Mouse (Mus musculus): ENCODE measurements around the gene Hivep3. TPM values are rescaled to one million over a fixed set of nuclear protein-coding genes. Genes with fewer than 3 reads are reported as not detected.

Hivep3 gene
- total and polyA plus RNA-seq, 3 experiments = 14.4 to 32.3 (median 21.2) TPM

DNA sequence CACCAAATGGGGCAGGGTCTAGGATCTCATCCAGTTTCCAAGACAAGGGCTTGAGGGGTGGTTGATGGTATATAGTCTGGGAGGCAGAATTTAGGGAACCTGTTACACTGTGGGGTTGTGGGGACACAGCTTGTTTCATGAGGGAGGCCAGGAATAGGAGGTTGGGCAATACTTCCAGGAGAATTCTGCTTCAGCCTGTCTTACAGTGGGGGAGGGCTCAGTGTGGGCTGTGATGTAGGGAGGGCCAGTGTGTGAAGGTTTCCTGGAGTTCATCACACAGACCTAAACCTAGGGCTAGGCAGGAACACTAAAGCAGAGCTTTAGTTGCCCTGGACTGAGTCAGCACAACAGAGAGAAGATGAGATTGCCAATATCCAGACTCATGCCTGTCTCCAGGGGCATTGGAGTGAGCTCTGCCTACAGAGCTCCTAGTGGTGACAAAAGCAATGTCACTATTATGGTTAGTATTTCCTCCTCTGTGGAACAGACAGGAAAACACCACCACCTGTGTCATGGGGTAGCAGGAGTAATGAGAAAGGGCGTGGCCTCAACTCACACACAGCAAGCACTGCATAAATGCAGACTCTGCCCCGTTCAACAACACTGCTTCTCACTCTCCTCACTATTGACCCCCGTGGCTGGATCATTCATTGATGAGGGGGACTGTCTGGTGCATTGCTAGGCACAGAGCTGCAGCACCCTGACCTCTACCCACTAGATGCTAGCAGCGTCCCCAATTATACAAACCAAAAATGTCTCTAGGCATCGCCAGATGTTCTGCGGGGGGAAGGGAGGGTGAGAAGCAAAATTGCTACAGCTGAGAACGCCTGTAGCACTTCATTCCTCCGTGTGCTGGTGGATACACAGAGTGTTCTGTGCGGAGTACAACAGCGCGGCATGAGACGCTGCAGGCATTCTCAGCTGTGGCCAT lies 213.9 kb downstream of the Hivep3 start:
- Histone ChIP-seq H3K4me1 (ENCODE audit: control insufficient read depth in 1 of 2, insufficient read depth in 2 of 2) (peaks cover 24 to 46% of the 10 kb centered on the region in 2 experiments), H3K9ac (ENCODE audit: insufficient read depth, low read depth) (no peak overlapping the region), H3K27me3 (replicated peaks) (no peaks in the 10 kb centered on the region), H3K27ac (ENCODE audit: insufficient read depth, low read depth) (peak overlapping the region; percentile 12; the same call in 1 of the 2 replicates), H3K36me3 (replicated peaks in 1 of 2; ENCODE audit: control insufficient read depth in 1 of 2, insufficient read depth in 1 of 2, low read length in 1 of 2) (no peaks in the 10 kb centered on the region), H3K9me3 (replicated peaks; ENCODE audit: low read length) (peaks cover 19% of the 10 kb centered on the region), H3K79me2 (replicated peaks; ENCODE audit: control insufficient read depth, extremely low read depth, insufficient read depth, poor library complexity, severe bottlenecking) (no peaks in the 10 kb centered on the region), H3K4me3 (replicated peaks in 1 of 3; ENCODE audit: low read depth in 2 of 3, low read length in 2 of 3, poor library complexity in 1 of 3) (no peak overlapping the region), H3K4me2 (ENCODE audit: insufficient read depth, low read depth, poor library complexity, severe bottlenecking) (peak overlapping the region; percentile 27)
- DNase-seq (ENCODE audit: extremely low read depth) = peak; percentile 79
- dilution Hi-C loops (cut with MboI; ENCODE audit: extremely low pct_ligation_motif_present, extremely low pct_unique_long_range_greater_than_20kb, low sequenced_read_pairs) (no loop called here), in situ Hi-C loops (cut with MboI; ENCODE audit: low pct_ligation_motif_present, low pct_unique_long_range_greater_than_20kb, low sequenced_read_pairs) (no loop called here)
- TF ChIP-seq POLR2AphosphoS2 (IDR thresholded peaks at IDR 0.05; ENCODE audit: low read depth, low read length) (no peak), SMC3 (IDR thresholded peaks at IDR 0.05; ENCODE audit: low read depth, low read length) (peak; percentile 13; the same call in 1 of the 2 replicates), KAT2A (IDR thresholded peaks at IDR 0.05; ENCODE audit: insufficient replicate concordance, low read length) (no peak), CTCF (conservative IDR thresholded peaks at IDR 0.05 in 1 of 2, IDR thresholded peaks at IDR 0.05 in 1 of 2; ENCODE audit: low read depth in 2 of 2, low read length in 2 of 2) (peak; percentile 46 to 50), EP300 (IDR thresholded peaks at IDR 0.05; ENCODE audit: low read length) (no peak), ETS1 (conservative IDR thresholded peaks at IDR 0.05; ENCODE audit: low read depth, low read length) (peak; percentile 18; the same call in 1 of the 2 replicates), E2F4 (IDR thresholded peaks at IDR 0.05; ENCODE audit: insufficient replicate concordance, low read depth, low read length) (no peak), IRF4 (IDR thresholded peaks at IDR 0.05; ENCODE audit: low read depth, low read length) (0 out of 2 replicates have a peak, but pooled peaks have one; percentile 9), MAZ (IDR thresholded peaks at IDR 0.05; ENCODE audit: low read depth, low read length) (no peak), NELFE (IDR thresholded peaks at IDR 0.05; ENCODE audit: low read depth, low read length) (no peak), RAD21 (IDR thresholded peaks at IDR 0.05; ENCODE audit: low read depth, low read length) (peak; percentile 3), TBP (conservative IDR thresholded peaks at IDR 0.05; ENCODE audit: low read depth, low read length) (peak; percentile 41; the same call in 1 of the 2 replicates), POLR2A (IDR thresholded peaks at IDR 0.05; ENCODE audit: low read depth, low read length) (0 out of 2 replicates have a peak, but pooled peaks have one; percentile 41), CHD2 (IDR thresholded peaks at IDR 0.05; ENCODE audit: low read length) (peak; percentile 52; the same call in 1 of the 2 replicates), MAFK (IDR thresholded peaks at IDR 0.05; ENCODE audit: insufficient replicate concordance, low read length) (0 out of 2 replicates have a peak, but pooled peaks have one; percentile 19), MEF2A (IDR thresholded peaks at IDR 0.05; ENCODE audit: borderline replicate concordance, low read depth, low read length) (no peak)

DNA sequence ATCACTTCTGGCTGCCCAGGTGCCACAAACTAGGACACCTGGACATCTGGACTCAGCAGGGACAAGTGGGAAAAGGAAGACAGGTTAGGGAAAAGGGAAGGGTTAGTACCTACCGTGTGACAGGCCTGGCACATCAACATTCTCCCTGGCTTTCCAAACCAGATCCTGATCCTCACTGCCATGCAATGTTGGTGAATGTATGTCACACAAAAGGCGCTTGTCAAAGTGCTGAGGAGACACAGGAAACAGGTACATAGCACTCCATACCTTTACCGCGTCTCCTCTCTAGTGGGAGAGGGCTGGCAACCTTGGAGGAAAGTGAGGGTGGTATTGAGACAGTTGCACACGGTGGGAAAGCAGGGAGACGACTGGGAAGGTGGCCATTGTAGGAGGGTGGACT lies 214.8 kb downstream of the Hivep3 start:
- TF ChIP-seq UBTF (IDR thresholded peaks at IDR 0.05; ENCODE audit: low read depth, low read length) (no peak), USF1 (IDR thresholded peaks at IDR 0.05; ENCODE audit: low read depth, low read length) (no peak), KAT2A (IDR thresholded peaks at IDR 0.05; ENCODE audit: insufficient replicate concordance, low read length) (no peak), JUN (IDR thresholded peaks at IDR 0.05; ENCODE audit: insufficient read depth, low read depth, low read length) (no peak), MAFK (IDR thresholded peaks at IDR 0.05; ENCODE audit: insufficient replicate concordance, low read length) (no peak), E2F4 (IDR thresholded peaks at IDR 0.05; ENCODE audit: insufficient replicate concordance, low read depth, low read length) (no peak), BHLHE40 (IDR thresholded peaks at IDR 0.05; ENCODE audit: low read depth, low read length) (no peak)
- no peak overlapping the region for H3K4me3 ChIP-seq (replicated peaks in 1 of 3; ENCODE audit: low read depth in 2 of 3, low read length in 2 of 3, poor library complexity in 1 of 3)
- no peaks in the 10 kb centered on the region for H3K27me3 ChIP-seq (replicated peaks)
- H3K36me3 ChIP-seq (replicated peaks in 1 of 2; ENCODE audit: control insufficient read depth in 1 of 2, insufficient read depth in 1 of 2, low read length in 1 of 2) = no peaks in the 10 kb centered on the region
- in situ Hi-C loops (cut with MboI; ENCODE audit: low pct_ligation_motif_present, low pct_unique_long_range_greater_than_20kb, low sequenced_read_pairs) = no loop called here
- no peaks in the 10 kb centered on the region for H3K79me2 ChIP-seq (replicated peaks; ENCODE audit: control insufficient read depth, extremely low read depth, insufficient read depth, poor library complexity, severe bottlenecking)
- no peak for DNase-seq (ENCODE audit: extremely low read depth)
- no peak overlapping the region for H3K4me2 ChIP-seq (ENCODE audit: insufficient read depth, low read depth, poor library complexity, severe bottlenecking)
- H3K4me1 ChIP-seq (ENCODE audit: control insufficient read depth in 1 of 2, insufficient read depth in 2 of 2) = peaks cover 24 to 45% of the 10 kb centered on the region in 2 experiments
- no peak overlapping the region for H3K27ac ChIP-seq (ENCODE audit: insufficient read depth, low read depth)
- dilution Hi-C loops (cut with MboI; ENCODE audit: extremely low pct_ligation_motif_present, extremely low pct_unique_long_range_greater_than_20kb, low sequenced_read_pairs) = no loop called here
- peaks cover 19% of the 10 kb centered on the region for H3K9me3 ChIP-seq (replicated peaks; ENCODE audit: low read length)
- H3K9ac ChIP-seq (ENCODE audit: insufficient read depth, low read depth) = no peak overlapping the region
